Mouse (Mus musculus) G1E-ER4 (cell line): ENCODE data around the gene Tor3a. TPM values are rescaled to one million over a fixed set of nuclear protein-coding genes. Genes with fewer than 3 reads are reported as not detected.
A peak's percentile ranks its signal among the peaks of the same experiment; 100 is the strongest.

ENCODE experiments used
- GATA1 ChIP-seq: IDR thresholded peaks from one replicate; pipeline ENCODE4 v1.8.0; 2012; ENCODE audit warnings: low read length, inconsistent platforms
- polyA plus RNA-seq: library from polyadenylated mRNA; stranded (reverse); fragments of >175 nt; gene quantifications from 2 replicates; pipeline ENCODE4 v1.2.3, GENCODE M21; 2012

Gene Tor3a
- polyA plus RNA-seq = 1.8 and 2.4 TPM in 2 replicates

DNA sequence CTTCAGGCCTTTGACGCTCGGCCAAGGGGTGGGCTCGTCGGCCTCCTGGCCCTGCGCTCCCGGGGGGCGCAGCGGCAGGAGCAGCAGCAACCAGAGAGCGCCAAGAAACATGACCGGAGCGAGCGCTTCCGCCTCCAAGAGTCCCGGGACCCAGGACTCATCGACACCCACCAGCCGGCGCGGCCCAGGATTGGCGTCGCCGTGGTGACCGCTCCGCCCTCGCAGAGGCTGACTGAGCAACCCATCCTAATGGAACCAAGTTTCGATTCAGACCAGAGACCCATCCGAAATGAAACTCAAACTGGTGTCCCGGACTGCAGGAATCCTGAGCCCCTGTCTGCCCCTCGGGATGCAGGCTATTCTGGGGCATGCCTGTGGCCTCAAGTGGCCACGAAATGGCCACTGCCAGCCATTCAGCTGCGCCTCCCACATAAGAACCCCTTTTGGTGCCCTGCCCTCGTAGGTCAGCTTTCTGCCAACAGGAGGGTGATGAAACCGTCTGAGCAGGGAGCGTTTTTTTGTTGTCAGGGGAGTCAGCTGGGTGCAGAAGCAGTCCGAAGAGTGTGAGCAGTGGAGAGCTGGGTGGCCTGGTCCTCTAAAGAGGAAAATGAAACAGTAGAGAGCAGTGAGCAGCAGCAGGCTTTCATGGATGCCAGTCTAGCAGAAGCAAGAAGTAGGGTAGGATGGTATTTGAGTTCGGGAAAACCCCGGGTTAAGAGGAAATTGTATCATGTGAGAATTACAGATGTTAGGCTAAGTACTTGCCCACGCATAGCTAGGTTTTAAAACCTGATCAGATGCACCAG, at the start of gene Tor3a:
Tor3a (minus strand) TSS at position 162 of the 806 bp plus-strand sequence.
- TF ChIP-seq GATA1 = no peak

DNA sequence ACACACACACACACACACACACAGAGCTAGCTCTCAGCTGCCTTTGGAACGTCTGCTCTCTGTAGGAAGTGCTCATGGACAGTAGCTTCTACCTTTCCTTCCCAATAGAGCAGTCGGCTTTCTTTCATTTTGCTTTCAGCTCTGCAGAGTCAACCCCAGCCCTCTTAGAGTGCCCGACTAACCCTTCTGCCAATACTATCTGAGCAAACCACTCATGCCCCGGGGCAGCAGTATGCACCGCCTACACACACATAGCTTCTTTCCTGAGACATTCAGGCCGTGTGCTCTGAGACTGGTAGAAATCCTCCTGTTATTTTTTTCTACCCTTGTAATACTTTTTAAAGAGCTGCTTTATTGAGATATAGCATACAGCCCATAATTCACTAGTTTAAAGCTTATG, 47.9 kb upstream of the Tor3a start:
- TF ChIP-seq GATA1 = no peak

DNA sequence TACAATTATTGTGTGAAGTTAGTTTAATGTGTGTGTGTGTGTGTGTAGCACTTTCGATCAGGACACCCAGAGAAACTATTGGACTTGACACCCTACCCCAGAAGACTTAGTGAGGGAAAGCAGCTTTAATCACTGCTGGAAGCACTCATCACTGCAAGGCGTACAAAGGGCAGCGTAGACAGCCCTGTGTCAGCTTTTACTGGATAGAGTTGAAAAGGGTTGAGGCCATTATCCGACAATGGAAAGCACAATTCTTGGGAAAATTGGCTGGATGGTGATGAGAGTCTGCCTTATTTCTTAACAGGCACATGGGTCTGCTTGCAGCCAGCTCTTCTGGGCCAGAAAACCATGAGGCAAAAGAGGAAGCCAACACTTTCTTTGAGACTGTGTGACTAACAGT, 45.9 kb upstream of the Tor3a start:
- TF ChIP-seq GATA1 = no peak

DNA sequence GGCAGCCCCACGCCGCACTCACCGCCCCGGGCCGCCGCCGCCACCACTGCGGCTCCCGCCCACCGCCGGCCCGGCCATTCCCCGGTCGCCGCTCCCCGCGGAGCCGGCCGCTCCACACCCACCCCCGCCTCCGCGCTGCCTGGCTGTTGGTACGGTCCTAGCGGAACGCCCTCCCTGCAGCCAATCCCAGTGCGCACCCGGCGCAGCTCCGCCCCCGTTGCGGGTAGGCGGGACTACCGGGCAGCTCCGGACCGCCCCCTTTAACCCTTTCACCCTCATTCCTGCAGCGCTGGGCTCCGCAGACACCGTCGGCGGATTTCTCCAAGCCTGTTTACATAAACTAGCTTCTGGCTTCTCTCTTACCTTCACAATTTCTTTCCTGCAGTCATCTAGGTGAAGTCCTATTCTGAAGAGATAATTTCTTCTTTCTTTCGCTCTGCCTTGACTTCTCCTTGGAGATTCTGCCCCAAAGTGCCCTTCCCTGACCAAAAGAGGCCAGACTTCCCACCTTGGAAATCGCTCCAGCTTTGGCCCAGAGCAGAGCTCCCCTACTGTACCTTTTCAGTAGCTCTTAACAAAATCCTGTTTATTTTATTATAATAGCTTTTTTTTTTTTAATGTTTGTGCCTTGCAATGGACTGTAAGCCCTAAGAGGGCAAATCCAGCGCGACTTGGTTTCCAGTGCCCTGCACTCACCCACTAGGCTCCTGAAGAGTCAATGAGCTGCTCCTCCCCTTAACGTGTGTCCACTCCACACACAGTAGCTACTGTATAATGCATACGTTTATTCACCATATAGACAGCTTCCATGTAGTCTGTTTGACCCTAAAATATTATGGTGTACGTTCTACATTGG, 45.0 kb upstream of the Tor3a start, which contains the start of gene Fam20b:
Fam20b (minus strand) TSS at position 137 of the 856 bp plus-strand sequence.
- TF ChIP-seq GATA1 = no peak

DNA sequence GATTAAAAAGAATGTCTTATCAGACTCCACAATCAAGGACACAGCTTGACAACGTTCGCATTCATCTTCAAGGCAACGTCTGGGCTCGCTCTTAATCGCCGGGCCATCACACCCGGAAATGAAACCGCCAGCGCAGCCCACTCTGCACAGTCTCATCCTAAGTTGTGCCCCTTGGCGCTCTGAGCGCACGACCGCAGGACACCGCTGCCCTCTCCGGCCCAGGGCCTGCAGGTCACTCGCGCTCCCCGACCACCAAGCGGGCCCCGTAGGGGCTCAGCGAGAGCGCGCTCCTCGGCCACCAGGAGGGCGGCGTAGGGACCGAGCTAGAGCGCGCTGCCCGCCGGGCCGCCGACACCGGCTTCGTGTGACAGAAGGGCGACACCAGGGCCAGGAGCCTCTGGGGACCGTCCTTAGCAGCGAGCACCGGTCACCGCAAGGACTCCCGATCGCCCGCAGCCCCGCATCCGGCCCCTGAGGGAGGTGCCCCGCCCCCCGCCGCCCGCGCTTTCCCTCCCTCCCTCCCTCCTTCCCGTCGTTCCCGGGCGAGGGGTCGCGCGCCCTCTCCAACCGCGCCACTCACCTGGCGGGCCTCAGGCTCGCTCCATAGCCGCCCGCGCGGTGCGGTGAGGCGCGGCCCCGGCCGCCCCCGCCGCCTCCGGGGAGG, 44.3 kb upstream of the Tor3a start:
- TF ChIP-seq GATA1 = no peak

DNA sequence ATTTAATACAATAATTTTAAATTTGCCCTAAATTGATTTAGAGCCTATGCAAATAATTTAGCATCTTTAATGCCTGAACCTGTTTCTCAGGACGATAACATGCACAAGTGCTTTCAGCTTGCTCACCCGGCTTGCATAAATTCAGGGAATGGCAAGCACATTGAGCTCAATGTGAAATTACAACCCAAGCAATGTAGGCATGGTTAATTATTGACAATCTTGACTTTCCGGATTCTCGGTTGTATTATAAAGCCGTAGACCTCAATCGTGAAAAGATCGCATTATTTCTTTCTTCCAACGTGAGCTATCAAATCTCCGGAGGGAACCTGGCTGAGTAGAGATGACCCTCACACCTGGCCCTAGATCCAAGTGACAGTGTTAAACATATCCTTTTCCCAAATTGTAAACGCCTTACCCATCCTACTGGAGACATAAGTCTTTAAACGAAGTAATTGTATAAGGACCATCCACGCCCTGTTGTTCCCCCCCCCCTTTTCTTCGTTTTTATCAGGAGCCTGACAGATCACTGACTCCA, 43.7 kb upstream of the Tor3a start:
- no peak for TF ChIP-seq GATA1

DNA sequence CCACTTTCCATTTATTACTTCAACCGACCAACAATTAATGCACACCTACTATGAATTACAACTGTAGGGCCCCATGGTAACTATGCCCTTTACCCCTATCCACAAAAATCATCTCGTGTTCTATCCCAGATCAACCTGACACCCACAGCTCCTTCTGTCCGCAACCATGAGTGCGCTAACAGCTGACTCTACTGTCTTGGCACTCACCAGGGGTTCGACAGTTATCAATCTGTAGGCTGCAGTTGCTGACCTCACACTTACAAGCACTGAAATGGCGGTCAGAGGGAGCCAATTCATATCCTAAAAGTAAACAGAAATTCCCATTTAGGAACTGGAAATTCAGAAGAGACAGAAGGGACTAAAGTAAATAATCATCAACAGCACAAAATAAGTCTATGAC, 42.5 kb upstream of the Tor3a start:
- TF ChIP-seq GATA1 = no peak

DNA sequence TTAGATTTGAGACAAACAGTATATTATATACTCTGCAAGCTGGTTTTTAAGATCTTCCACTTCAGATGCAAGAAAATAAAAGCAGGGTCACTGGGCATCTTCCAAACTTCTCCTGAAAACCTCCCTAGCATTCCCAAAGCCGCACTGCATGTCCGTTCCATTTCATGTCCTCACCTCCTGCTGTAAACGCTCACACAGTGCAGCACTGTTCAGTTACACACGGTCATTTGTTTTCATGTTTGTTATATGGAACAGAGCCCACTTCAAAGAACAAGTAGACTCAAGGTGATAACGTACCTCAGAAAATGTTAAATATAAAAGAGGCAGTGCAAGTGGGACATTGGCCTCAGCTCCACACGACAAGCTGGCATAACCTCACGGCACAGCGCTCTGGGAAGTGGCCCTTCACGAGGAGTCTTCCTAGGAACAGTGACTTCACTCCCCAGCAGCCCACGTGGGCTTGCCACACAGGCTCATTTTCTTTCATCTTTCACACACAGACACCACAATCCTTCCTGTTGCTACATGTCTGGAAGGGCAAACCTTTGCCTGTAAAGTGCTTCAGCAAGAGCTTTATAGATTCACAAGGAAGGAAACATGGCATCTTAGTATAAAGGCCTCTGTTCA, 36.4 kb upstream of the Tor3a start:
- TF ChIP-seq GATA1 = no peak

DNA sequence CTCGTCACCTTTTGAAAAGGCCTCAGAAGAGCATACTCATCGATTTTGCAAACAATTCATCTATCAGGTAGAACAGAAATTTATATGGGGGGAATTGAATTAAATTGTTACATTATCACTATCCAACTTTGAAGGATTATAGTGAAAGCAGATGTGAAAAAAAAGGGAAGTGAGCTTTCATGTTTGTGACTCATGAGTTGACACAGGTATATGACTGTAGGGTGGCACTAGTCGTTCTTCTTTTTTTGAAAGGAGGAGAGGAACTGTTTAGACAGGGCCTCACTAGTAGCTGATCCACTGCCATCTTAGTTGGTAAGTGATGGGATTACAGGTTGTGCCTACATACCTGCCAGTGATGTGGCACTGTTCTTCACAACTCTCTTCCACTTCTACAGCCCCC, 34.5 kb upstream of the Tor3a start:
- TF ChIP-seq GATA1 = no peak

DNA sequence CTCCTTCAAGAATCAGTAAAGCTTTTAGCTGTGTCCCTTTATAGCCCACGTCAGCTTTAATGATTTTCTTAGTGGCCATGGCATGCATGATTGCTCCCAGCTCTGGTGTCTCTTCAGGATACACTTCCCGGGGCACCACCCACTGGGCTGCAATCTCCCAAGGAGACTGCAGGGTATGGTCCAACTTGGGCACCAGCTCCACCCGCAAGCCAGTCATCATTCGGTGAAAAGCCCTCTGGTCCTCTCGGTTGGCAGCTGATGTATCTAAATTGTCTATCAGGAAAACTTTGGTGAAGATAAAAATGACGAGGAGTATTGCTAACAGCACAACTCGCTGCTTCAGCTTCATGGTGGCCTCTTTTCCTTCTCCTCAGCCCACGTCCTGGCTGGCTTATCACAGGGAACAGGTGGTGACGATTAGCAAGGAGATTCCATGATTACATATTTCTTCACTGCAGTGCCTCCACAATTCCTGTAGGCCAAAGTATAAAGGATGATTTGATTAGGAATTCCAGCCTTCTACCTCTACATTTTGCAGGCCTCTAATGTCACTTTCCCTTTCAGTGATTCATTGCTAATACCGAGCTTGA, 31.6 kb upstream of the Tor3a start:
- TF ChIP-seq GATA1 = peak; percentile 28

DNA sequence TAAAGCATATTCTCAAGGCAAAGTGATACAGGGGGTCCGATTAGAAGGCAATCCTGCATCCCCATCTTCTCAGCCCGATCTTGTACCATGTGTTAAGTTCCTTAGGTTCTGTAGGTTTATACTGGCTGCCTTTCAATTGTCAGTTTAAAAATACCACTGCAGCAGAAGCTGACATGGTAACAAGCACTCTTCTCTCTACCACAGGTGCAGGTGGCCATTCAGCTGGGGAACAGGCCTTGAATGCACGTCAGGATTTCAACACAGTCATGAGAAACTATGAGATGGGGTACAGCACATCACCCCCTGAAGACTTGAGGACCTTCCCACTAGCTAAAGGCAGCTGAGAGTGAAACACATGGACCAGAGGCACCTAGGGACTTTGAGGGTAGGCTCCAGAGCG, 29.3 kb upstream of the Tor3a start:
- no peak for TF ChIP-seq GATA1

DNA sequence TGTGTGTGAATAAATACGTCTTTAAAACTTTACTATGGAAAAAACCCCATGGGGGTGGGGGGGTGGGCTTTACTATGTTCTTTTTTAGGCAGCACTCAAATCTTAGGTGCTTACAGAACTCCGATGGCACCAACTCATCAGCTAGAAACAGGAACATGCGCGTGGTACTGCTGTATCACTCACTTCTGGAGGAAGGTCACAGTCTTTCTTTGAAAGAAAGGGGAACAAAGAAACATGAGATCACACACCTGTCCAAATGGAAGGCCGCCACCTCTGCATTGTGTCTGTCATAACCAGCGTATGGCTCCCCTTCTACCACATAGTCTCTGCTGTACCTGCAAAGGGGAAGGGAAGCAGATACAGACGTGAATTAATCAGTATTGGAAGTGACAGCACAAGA, 28.0 kb upstream of the Tor3a start:
- no peak for TF ChIP-seq GATA1

DNA sequence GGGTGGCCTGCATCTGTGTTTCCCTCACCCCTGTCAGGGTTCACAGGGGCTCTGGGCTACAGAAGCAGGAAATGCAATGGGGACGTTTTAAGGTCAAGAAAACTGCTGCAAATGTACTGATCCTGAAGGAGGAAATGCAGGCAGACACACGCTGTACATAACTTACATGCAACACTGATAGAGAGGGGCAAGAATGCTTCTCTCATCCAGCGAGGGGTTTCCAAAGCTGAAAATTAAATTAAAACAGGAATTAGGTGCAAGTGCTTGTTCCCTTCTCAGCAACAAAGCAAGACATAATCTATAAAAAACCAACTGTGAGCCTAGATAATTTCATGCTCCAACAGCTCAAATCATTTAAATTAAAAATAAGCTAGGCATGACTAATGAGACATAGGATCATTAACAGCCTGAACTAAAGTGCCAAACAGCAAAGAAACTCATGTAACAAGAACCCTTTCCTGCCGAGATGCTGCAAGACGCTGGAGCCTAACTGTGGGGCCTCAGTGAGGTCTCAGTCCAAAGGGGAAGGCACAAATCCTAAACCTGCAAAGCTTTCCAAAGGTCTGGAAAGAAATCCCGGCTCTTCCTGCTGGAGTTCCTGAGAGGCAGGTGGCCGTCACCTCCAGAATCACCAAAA, 12.0 kb upstream of the Tor3a start:
- TF ChIP-seq GATA1 = no peak

DNA sequence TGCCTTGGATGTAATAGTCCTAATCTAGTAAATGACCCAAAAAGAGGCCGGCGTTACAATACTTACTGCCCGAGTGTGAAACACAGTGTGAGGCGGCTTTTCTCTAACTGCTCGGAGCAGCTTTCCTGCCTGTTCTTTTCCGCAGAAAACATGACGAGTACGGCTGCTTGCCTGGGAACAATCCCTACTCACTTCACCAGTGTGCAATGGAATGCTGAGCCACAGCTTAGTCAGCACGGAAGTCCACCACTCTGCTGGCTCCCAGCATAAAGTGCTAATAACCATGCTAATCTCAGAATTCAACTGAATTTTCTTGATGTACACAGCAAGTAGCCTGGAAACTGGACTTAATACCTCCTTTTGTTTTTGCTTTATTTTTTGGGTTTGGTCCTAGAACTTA, 5.4 kb upstream of the Tor3a start:
- no peak for TF ChIP-seq GATA1
